ENCODE assay signal across 10 mouse cellular contexts in the genomic region with DNA sequence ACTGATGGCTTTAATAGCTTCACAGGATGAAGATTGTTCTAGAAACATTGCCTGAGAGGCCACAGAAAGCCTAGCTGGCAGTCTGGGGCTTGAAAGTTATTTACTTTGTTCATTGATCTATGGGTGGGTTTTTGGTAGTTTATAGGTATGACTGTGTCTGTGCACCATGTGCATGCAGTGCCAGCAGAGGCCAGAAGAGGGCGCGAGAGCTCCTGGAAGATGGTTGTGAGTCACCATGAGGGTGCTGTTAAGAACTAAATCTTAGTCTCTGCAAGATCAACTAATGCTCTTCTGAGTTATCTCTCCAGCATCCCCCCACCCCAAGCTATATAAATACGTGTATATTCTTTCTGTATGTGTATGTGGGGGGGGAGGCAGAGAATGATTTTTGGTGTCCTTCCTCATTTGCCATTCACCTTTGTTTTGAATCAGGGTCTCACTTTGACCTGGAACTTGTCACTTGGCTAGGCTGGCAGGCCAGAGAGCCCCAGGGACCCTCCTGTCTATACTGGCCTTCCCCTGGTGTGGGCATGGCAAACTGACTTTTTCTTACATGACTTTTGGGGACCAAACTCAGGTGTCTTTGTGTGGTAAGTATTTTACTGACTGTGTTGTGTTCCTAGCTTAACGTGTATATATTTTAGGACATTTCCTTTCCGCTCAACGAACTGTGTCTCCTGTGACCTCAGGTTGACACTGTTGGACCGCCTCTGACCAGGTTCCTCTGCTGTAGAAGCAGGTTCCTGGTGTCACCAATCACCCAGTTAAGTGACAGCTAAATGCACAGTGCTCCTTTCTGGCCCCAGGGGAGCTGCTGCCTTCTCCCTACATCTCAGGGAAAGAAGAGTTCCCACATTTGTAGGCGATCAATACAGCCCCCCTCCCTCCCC.
A peak's percentile ranks its signal among the peaks of the same experiment; 100 is the strongest.
DNase-seq lines count a peak whose midpoint lies in the region; TF ChIP-seq lines count a peak whose summit lies in the region.
"Had no signal": no experiment of that assay in that cellular context is flagged by ENCODE, and none has a peak within 500 bp of the region (broad histone marks: within the 10 kb centered on the region; RNA-seq: fewer than 3 reads in every experiment).

No protein-coding gene starts in this region.

- DNase-seq in kidney, postnatal 10 days = peak; percentile 33
- no peak for DNase-seq in kidney, postnatal 14 days
- peak; percentile 27 to 44 for DNase-seq in spleen, adult 18-20 months
- DNase-seq in spleen, adult 12 weeks (ENCODE audit: low spot score) = no peak
- peak; percentile 69 to 70 for DNase-seq in spleen, postnatal 36 days (ENCODE audit: low spot score in 2 of 2)
- DNase-seq in frontal cortex, postnatal 10 days (ENCODE audit: low spot score in 2 of 2) = no peak
- DNase-seq in c-Kit-positive CD71-positive TER-119-positive erythroid progenitor cells, embryonic 14.5 days (ENCODE audit: low spot score) = no peak

- H3K27ac ChIP-seq in bone marrow, adult 2 months (ENCODE audit: control insufficient read depth, insufficient read depth, low read depth, low read length, poor library complexity) = peak overlapping the region; percentile 65; the same call in 1 of the 2 replicates
- H3K27ac ChIP-seq: forebrain, embryonic 15.5 days; midbrain, embryonic 12.5 days had no signal

- TF ChIP-seq CTCF in bone marrow, adult 2 months (IDR thresholded peaks at IDR 0.05; ENCODE audit: control insufficient read depth, insufficient read depth, low read length) = peak; percentile 46; the same call in 1 of the 2 replicates

- no peak for TF ChIP-seq POLR2A in bone marrow, adult 2 months (IDR thresholded peaks at IDR 0.05; ENCODE audit: borderline replicate concordance, control insufficient read depth, low read depth, low read length)

- WGBS in bone marrow, adult 2 months = 68% methylated on average over 8 of the region's 8 CpGs

- H3K4me1 ChIP-seq in bone marrow, adult 2 months (ENCODE audit: control insufficient read depth, insufficient read depth, low read length) = no peaks in the 10 kb centered on the region

- no peak overlapping the region for H3K4me3 ChIP-seq in bone marrow, adult 2 months (replicated peaks; ENCODE audit: control insufficient read depth, low read depth, low read length)
- H3K4me3 ChIP-seq: forebrain, embryonic 15.5 days; midbrain, embryonic 12.5 days had no signal

Comparison
In these comparisons a context has a peak if more than half of its experiments do, and no peak if none do; other contexts are left out.
1. DNase-seq: peak in kidney, postnatal 10 days (single experiment), spleen, adult 18-20 months (2 of 2) and spleen, postnatal 36 days (2 of 2); none in kidney, postnatal 14 days (single experiment), spleen, adult 12 weeks (single experiment), frontal cortex, postnatal 10 days (0 of 2) and c-Kit-positive CD71-positive TER-119-positive erythroid progenitor cells, embryonic 14.5 days (single experiment).